Mouse (Mus musculus): Measurements from ENCODE around the gene Chd2.

Gene Chd2

GRCm38 (mm10) chr7:73434336-73434677 lies 107.3 kb downstream of the Chd2 start:
- no peak for DNase-seq

DNA sequence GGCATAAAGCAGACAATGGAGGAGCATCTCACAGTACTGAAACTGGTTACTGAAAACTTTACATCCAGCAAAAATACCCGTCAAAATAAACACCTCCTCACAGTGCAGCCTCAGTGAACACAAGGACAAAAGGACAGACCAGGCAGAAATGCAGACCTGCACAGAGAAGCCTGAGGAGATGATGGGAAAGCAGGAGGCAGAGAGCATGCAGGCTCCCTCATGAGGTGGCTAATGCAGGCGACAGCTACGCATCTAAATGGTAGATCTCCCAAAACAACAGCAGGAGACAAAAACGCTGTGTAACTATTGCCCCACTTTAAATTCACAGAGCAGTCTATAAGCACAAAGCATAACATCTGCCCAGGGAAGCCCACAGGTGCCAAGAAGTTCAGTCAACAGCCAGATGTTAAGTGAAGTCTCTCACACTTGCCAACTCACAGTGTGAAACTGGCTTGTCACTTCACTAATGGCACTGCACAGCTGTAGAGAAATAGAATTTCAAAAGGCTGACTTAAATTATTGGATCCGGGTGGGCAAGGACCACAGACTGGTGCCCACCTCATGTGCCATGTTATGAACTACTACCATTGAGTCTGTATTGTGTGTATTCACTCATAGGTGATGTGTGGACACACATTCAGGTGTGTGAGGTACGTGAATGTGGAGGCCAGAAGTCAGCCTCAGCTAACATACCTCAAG lies 107.8 kb downstream of the Chd2 start:
- DNase-seq: no peak

DNA sequence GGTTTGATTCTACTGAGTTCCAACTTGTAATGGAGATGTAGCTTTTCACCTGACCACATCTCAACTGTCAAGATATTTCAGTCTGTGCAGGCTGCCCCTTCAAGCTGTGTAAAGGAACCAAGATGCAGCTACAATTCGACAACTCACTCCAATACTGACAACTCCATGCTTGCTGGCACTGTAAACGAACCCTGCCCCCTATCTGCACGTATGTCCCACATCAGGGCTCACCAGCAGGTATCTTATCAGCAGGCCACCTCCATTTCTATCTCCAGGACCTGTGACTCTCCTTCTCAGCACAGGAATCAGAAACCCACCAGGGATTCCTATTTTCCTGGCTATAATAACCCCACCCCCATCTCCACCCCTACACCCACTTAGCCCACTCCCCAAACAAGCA lies 113.1 kb downstream of the Chd2 start:
- DNase-seq: no peak

DNA sequence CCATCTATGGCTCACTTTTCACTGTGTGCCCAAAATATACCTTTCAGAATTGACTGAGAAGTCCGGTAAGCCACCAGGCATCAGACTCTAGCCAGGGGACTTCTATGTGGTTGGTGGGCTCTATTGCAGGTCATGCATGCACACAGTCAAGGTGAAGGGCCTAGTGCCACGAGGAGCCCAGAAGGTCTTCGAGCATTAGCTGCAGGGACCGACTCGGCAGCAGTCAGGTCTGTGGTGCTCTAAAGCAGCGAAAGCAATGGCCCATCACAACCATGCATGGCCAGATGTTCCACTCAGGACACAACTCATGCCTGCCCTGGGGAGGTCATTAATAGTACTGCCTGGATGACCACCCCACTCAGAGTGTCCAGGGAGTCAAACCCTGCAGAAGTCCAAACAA lies 113.8 kb downstream of the Chd2 start:
- no peak for DNase-seq

GRCm38 (mm10) chr7:73426752-73427386 lies 114.8 kb downstream of the Chd2 start:
- no peak for DNase-seq

DNA sequence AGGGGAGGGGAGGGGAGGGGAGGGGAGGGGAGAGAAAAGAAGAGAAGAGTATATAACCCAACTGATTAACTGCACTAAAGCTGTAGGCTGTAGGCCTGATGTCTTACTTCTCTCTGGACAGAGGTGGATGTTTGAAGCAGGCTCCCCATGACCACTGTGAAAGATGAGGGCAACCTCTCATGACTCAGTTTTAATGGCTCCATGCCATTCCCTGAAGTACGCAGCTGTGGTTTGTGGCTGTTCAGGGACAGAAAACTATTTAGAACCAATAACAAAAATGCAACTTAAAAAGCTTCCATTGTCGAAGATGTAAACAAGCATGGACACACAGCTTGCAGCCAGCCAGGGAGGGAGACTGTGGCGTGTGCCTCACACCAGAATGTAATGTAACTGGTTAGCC lies 115.4 kb downstream of the Chd2 start:
- no peak for DNase-seq

DNA sequence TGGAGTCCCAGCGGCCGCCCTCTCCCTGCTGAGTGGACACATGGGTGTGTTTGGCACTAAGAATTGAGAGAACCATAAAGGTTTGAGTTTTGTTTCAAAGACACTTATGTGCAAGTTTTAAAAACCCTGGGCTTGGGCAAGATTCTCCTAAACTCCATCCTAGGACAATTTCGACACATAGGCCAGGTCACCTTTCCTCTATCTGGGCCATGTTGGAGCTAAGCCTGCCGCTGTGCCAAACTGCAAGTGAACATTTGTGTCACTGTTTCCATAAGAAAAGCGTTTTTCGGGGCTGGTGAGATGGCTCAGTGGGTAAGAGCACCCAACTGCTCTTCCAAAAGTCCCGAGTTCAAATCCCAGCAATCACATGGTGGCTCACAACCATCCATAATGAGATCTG lies 116.2 kb downstream of the Chd2 start:
- DNase-seq: no peak

DNA sequence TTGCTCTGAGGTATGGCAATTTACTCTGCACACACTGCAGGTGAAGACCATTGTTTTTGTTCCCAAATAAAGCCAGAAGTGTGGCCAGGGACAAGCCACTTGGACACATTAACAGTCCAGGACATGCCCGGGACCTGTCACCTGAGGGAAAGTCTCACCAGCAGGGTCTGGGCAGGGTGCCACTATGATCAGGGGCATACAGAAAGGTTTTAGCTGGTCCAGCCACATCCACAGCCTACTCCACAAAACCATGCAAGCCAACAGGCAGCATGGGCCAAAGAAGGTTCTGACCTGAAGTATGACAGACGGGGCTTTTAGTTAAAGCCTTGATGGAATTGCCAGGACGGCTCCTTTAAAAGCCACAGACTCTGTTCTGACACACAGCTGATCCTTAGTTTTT lies 116.9 kb downstream of the Chd2 start:
- peak; percentile 26 for DNase-seq

DNA sequence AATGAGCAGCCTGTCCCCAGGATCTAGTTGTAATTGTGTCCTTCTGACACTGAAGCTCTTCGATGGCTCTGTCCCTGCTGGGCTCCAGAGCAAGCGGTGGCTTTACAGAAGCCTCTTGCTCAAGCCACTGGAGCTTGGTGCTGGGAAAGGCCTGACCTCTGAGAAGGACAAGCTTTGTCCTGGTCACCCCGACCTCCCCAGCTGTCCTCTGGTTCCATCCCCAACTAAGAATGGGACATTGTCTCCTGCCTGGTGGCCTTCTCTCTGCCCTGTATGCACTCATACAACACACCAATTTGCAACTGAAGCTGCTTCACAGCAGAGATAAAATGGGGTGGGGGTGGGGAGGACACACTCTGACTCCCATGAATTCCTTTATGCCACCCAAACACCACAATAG lies 117.4 kb downstream of the Chd2 start:
- DNase-seq: no peak

- no peak for DNase-seq
Measured at GRCm38 (mm10) chr7:73423236-73423635, 118.4 kb downstream of the Chd2 start.

DNA sequence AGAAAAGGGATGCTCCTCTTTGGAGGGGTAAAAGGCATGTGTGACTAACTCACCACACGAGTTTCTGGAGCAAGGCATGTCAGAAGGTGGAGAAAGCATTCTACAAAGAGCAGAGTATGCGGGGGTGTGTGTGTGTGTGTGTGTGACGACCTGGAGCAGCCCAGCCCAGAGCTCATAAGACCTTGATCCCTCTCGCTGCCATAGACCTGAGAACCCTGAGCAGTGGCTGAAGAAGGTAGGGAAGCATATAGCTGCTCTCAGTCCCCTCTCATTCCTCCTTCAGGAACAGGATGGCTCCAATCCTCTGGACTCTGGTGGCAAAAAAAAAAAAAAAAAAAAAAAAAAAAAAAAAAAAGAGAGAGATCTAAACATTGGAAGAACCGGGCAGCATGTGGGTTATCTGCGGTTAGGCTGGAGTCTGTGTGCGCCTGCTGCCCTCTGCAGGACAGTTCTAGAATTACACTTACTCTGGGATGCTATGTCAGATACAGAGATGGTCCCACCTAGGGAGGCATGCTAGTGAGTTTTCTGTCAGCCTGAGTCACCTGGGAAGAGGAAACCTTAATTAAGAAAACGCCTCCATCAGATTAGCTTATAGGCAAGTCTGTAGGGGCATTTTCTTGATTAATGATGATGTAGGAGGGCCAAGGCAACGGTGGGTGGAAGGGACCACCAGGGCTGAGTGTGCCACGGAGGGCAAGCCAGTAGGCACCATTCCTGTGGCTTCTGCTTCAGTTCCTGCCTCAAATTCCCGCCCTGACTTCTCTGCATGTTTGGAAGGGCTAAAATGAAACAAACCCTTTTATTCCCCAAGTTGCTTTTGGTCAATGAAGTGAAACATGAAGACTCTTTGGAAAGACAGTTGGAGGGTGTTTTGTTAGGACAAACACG lies 119.2 kb downstream of the Chd2 start:
- DNase-seq: peak; percentile 80

- no peak for DNase-seq
Measured at GRCm38 (mm10) chr7:73421278-73422015, 120.2 kb downstream of the Chd2 start.

DNA sequence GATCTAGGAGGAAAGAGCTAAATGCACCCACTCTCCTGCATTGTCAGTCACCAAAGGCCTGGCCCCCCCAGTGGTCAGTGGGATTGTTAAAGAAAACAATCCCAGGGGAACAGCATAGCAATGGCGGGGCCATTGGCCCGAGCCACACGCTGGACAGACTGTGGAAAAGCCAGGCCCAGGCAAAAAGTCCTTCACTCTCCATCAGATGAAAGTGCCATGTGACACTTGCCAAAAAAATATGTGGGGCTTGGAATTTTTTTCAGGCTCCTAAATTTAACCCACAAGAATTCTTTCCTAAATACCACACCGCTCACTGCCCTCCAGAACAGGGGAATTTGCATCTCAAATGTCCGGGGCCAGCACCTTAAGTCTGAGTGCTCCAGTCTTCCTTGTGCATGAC lies 120.8 kb downstream of the Chd2 start:
- no peak for DNase-seq

GRCm38 (mm10) chr7:73419375-73419774 lies 122.3 kb downstream of the Chd2 start:
- DNase-seq: no peak

DNA sequence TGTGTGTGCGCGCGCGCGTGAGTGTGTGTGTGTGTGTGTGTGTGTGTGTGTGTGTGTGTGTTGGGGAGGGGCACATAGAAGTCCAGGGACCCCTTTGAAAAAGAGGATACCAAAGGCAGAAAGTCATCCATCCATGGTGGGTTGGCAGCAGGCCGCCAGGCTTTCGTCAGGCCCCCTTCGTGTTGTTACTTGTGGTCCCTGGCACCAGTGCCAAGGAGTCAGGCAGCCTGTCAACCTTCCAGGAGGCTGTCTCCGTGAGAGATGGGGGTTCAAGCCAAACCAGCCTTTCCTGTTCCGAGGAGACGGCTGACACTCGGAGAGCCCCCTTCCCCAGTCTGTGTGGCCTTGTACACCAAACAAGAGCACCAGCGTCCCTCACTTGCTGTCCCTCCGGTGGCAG lies 127.4 kb downstream of the Chd2 start:
- no peak for DNase-seq

- DNase-seq: no peak
Measured at GRCm38 (mm10) chr7:73412419-73412818, 129.2 kb downstream of the Chd2 start.

DNA sequence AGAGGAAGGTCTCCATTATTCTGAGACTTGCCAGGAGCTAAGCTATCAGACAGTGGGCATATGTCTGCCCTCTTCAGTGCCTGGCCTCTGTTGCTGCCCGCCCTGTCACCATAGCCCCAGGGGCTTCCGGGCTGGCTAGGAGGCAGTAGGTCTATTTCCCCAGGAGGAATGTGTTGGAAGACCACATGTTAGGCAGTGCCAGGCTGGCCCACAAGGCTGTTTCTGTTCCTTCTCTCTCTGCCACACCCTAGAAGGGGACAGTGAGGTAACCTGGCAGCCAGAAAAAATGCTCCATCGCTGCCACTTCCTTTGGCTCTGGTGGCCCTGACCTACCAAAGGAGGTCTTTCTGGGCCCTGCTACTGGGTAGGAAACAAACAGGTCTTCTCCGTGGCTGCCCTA lies 129.6 kb downstream of the Chd2 start:
- DNase-seq: no peak

GRCm38 (mm10) chr7:73411523-73411922 lies 130.1 kb downstream of the Chd2 start:
- no peak for DNase-seq

DNA sequence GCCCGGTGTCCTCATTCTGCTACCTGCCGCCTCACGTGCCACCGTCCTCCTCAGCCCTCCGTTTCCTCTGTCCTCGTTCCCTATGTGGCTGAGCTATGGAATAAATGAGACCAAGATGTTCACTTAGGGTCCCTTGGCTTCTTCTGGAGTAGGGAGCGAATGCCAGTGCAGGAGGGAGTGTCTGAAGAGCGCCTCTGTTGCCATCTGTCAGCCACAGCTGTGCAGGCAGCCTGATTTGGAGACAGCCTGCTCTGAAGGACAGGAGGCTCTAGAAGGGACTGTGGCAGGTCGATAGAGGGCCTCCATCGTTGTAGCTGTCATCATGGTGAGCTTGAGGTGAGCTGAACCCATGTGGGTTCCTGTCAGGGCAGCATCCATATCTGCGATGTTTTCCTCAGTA lies 136.1 kb downstream of the Chd2 start:
- no peak for DNase-seq

DNA sequence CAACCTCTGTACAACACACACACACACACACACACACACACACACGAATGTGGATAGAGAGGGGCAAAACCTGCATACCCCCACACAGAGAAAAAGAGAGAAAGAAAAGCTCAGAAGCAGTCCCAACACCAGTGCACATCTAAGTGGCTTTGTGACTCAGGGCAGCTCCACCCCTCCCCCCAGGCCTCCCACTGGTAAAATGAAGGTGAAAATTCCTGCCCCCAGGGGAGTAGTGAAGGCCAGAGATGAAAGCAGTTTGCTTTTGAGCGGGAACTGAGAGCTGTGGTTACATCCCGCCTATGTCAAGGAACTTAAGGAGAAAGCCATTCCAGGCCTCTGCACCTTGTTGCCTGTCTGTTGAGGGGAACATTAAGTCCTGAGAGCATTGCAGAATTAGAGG lies 138.1 kb downstream of the Chd2 start:
- no peak for DNase-seq

DNA sequence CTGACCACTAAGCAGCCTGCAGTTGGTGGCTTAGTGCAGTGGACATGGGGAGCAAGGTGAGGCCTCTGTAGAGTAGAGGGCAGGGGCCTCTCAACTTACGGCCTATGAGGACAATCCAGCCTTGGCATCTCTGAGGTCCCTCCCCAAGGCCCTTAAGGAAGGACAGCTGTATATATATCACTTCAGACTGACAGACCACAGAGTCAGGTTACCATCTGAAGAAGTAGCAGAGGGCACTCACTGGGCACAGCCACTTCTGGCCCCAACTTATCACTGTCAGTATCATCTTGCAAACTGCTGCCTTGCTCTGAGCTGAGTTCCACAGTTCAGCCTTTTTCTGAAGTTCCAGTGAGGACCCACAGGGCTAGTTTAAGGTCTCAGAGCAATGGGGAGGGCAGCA lies 139.0 kb downstream of the Chd2 start:
- no peak for DNase-seq

GRCm38 (mm10) chr7:73402106-73402505 lies 139.5 kb downstream of the Chd2 start:
- no peak for DNase-seq

Data from cerebellum, adult 8-10 months (tissue).